Mouse (Mus musculus) adrenal gland, adult (tissue): ENCODE measurements at regions not wholly inside any gene's neighbourhood (a gene's known extent, or its start where the extent isn't known, plus 50 kb on each side); places are given as distances from the start of the nearest gene placed in this dataset.
"Not testable (repeated sequence)": the region's sequence is repeated elsewhere in the genome, so short reads cannot be mapped to it uniquely, and the experiment has no call there.

Experiments
- DNase-seq, 2 experiments: peaks; one replicate each; pipeline ENCODE4 v3.0.0; 2022 to 2023; ENCODE audit warnings: low spot score in 1 of 2; ENCODE audit not compliant: inconsistent age in 2 of 2

DNA sequence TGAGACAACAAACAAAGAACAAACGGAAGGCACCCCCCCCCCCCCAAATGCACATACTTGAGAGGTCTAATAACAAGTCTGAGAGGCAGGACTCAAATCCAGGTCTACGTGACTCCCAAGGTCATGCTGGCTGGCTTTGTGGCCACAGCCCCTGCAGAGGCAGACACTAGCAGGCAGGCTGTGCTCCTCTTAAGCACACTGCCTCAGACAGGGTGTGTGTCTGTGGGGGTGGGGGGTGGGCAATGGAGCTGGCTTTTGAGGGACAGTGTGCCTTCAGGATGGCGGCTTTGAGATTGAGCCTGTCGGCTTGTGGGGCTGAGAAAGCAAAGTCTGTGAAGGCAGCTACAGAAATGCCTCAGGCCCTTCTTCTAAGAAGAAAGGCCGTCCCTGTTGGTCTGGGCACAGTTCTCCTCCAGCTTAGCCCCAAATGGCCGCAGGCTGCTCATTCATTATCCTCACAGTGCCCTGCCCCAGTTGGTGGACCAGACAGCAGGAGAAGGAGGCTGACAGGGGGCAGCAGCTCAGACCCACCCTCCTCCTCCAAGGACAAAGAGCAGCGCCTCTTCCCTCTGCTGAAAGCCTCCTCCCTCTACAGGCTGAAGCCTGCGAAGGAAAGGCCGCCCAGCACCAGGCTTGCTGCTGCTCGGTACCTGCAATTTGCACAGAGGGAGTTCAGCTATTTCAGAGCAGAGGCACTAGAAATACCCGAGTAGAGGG, 171.3 kb upstream of the Myt1l start:
- no peak for DNase-seq

DNA sequence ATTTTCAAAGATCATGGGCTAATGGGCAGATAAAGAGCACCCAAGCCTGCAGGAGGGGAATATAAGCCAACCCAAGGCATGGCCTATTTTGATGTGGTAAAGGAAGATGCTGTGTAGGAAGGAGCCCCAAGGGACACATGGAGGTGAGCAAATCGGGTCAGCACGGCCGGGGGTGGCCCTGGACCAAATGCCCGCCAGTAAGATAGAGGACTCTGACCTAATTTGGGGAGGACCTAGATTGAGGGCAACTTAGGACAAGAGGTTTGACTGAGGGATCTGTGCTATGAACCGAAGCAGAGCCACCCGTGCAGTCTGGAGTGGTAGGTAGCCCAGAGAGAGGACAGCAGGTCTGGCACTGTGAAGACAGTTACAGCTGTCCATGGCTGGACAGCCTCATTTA, 166.9 kb upstream of the Myt1l start:
- DNase-seq, result no peak

DNA sequence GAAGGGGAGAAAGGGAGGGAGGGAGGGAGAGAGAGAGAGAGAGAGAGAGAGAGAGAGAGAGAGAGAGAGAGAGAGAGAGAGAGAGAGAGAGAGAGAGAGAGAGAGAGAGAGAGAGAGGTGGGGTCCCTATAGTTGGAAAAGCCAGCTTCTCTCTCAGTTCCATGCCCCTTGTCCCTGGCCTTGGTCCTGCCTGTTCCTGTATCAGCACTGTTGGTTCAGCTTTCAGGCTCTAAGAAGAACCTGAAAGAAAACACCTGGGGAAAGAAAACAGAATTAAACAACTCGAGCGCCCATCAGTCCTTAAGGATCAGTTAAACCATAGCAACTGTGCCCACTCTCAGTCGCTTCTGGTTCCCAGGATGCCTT, 160.5 kb upstream of the Myt1l start:
- DNase-seq, result not testable (repeated sequence)

DNA sequence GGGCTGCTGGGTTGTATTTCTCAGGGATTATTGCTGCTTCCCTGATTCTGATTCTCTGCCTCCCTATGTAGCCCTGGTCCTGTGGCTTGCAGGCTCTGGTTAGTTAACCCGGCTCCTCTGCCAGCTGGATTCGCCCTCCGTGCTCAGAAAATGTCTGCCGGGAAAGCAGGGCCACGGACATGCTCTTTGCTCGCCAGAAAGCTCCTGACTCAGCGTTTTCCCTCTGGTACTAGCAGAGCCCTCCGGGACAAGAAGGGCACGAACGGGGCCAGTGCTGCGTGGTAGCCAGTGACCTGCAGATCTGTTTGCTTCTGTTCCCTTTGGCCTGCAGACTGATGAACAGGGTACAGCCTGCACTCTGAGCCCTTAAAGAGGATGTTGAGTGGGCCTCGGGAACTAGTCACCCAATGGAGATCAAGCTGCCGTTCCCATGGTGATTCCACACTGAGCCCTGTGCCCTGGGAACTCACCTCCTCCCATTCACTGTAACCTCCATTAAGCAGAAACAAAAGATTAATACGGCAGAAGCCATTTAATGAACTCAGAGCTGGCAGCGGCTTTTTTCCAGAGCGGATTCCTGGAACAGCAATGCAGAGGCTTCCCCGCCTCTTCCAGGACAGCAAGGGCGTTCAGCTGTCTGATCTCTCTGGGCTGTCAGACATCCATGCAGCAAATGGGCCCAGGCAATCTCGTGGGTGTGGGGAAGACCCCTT, 159.9 kb upstream of the Myt1l start:
- peak; percentile 50 to 85 for DNase-seq

DNA sequence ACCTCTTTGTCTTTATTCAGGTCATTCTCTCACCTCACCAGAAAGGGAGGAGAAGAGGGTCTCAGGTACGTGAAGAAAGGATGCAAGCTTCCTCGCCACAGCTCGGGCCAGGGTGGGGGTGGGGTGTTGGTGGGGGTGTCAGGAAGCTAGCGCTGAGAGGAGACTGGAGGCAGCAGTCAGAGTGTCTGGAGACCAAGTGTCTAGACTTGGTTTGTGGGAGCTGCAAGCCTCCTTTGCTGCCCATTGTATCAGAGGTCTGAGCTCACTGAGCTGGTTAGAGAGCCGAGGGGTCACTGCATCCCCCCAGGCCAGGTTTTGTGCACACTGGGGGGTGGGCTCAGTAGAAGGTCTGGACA, 159.4 kb upstream of the Myt1l start:
- no peak for DNase-seq

DNA sequence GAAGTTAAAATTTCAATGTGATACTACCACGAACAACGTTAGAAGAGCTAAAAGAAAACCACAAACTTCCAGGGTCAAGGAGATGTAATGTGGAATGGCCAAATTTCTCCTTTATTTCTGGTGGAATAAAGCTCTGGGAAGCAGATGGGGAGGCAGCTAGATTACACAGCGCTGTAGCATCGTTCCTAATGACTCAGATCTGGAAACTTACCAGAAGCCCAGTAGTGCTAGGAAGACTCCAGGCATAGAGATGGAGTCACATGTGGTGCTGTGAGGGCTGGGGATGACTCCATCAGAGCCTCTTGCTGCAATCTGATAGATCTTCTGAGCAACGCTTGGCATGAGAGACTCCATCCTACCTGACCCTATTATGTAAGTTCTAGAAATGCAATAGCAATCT, 136.4 kb upstream of the Myt1l start:
- DNase-seq, result peak; percentile 25 to 61

DNA sequence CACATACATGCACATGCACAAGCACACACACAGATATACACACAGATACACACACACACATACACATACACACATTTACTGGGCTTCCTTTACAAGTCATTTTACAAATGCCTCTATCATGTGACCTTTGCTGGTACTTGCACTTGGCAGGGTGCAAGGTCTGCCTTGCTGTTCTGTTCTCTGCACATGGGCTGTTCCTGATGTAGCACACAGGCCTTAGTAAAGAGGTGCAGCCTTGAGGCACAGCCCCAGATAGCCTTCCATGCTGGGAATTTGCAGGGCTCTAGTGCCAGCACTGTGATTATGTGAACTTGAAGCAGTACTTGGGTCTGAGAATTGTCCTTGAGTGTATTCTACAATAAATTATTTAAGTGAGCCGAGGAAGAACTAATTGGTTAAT, 133.9 kb upstream of the Myt1l start:
- peak; percentile 53 to 75 for DNase-seq

DNA sequence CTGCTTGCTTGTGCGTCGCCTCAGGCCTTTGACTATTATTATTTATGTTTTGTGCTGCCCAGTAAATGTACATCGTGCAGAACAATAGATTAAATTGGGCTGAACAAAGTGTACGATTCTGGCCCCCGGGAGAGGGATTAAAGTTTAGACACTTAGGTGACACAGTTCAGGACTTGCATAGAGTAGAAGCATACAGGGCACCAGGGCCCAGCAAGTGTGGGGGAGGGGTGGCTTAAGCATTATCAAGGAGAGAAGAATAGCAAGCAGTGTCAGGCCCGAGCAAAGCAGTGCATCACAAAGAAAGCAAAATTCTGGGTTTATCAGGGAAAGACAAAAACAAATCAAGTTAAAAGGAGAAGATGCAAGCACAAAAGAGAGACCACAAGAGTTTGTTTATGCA, 133.3 kb upstream of the Myt1l start:
- DNase-seq, result peak in 1 of 2 experiments; percentile 22

DNA sequence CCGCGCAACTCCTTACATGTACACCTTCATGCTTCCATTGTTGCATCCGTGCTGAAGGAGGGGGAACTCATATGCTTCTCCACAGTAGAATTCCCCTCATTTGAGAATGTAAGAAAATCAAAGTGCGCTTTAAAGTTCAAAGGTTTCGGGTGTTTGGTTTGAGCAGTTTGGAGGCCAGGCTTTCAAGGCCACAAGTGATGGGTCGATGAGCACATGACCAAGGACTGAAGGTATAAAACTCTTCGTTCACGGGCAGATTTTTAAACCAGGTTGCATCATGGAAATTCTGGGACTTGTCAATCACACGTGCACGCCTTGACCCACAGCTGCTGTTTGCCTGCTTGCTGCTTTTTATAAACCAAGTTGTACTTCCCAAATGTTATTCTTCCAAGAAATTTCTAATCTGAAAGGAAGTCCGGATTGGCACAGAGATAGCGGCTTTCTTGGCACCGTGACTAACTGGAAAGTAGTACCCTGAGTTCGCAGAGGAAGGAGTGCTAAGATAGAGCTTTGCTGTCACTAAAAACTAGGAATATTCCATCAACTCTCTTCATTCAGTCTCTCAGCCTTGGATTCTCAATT, 132.7 kb upstream of the Myt1l start:
- DNase-seq, result peak; percentile 49 to 84

DNA sequence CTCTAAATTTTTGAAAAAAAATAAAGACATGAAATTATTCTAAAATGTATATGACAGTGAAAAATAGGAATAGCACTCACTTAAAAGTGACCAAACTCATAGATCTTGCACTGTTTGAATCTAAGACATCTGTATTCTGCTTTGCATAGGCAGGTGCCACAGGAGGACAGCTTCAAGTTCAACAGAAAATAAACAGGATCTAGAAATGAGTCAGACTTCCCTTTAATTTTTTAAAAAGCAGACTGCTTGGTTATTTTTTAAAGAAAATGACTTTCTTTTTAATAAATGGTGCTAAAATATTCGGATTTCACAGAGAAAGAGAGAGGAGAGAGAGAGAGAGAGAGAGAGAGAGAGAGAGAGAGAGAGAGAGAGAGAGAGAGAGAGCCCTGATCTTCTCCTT, 123.8 kb upstream of the Myt1l start:
- DNase-seq, result no peak

DNA sequence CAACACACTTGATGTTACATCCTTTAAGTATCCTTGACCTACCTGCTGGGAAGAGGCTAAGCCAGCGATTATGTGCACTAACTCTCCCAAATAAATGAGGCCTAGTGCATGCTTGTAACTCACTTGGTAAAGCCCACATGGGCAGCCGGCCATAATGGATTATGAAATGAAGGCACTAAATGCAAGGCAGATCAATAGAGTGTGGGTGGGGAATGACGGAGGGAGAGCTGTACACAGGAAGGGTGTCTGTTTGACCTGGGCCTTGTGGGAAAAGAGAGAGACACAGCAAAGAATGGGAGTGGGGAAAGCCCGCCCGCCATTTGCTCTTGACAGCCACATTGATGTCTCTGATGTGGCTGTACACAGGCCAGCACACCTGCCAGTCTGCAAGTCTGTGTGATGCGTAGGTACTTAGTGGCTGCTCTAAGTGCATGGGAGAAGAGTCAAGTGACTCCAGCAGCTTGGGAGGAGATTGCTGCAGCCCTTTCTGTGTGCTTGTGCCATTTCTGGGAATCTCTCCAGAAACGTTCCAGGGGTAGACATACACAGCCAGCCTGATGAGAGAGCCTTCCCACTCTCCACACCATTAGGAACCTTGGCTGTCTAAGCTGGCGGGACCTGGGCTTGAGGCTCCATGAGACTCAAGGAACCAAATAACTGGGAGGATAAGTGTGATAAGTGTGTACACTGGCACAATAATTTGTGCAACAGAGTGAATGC, 118.7 kb upstream of the Myt1l start:
- no peak for DNase-seq

DNA sequence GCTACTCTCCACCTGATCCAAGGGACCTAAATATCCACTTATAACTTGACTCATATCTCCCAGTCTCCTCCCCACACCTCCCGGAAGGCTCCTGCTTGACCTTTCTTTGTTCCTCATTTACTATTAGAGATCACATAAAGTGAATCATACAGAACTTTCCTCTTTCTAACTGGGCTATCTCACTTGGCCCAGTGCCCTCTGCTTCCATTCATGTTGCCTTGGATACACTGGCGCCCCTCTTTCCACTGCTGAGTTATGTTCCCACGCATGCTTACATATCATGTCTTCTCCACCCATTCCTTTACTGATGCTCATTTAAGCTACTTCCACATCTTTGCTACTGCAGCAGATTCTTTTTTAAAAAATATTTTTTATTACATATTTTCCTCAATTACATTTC, 94.2 kb upstream of the Myt1l start:
- peak; percentile 20 to 67 for DNase-seq

DNA sequence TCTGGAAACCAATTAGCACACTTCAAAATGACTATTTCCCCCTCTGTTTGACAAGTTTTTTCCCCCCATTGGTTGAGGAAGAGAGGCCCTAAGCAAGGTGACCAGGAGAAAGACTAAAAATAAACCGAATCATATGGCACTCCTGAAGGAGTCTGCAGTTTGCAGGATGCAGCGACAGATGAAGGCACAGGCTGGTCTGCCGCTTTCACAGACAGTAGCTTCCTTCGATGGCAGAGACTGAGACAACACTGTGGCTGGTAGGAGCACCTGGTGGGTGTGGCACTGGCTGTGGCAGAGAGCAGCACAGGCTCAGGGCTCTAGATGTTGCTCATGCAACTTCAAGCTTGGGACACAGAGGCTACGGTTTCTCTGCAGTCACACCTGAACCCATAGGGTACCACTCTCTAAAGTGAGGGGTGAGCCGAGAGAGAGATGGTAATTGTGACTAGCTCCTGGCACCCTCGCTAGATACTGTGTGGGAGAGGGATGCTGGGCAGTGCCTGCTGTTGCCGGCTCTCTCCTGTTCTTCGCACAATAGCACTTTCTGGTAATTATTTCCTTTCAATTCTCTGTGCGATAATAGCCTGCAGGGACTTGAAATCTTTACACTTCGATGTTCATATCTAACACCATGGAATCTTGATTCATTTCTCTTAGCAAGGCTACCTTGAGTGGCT, 88.7 kb upstream of the Myt1l start:
- DNase-seq, result no peak

DNA sequence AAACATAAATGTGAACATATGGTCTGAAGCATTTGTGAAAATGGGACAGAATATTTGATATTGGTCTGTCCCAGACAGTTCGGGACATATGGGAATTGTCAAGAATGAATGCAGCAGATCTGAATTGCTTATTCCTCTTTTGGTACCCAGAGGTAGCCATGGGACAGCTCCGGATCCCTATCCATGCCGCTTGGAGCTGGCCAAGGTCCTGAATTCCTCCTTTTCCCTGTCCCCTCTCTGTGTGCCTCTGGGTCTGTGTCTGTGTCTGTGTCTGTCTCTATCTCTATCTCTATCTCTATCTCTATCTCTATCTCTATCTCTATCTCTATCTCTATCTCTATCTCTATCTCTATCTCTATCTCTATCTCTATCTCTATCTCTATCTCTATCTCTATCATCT, 63.0 kb upstream of the Myt1l start:
- peak; percentile 67 to 88 for DNase-seq
